Mouse (Mus musculus) subcutaneous adipose tissue, adult 2 months (tissue): ENCODE data around the gene Srgap3. TPM values are rescaled to one million over a fixed set of nuclear protein-coding genes. Genes with fewer than 3 reads are reported as not detected.

ENCODE experiments used
- polyA plus RNA-seq: library from polyadenylated mRNA; depleted of rRNA; stranded (reverse); fragments of >200 nt; gene quantifications from 2 replicates; pipeline ENCODE4 v1.2.3, GENCODE M21; 2012; ENCODE audit warnings: low replicate concordance; rRNA removed

The Srgap3 gene
- 1.0 and 5.9 TPM in 2 replicates for polyA plus RNA-seq

GRCm38 (mm10) chr6:112946895-112947436 is at the start of gene Srgap3:
Gene Srgap3, minus strand, starts transcription at chr6:112947266.

GRCm38 (mm10) chr6:112696056-112696950 is 250.8 kb downstream of the Srgap3 start, which contains the start of gene Rad18:
Gene Rad18, minus strand, starts transcription at chr6:112696686.

Other genes starting within 250 kb of the Srgap3 start
- 11.6 and 13.0 TPM in 2 replicates for gene Thumpd3, start 99.0 kb upstream of the Srgap3 start, polyA plus RNA-seq
- 32.0 and 49.9 TPM in 2 replicates for gene Setd5, start 130.1 kb upstream of the Srgap3 start, polyA plus RNA-seq
- 0.33 and 0.44 TPM in 2 replicates for gene Lhfpl4, start 248.1 kb upstream of the Srgap3 start, polyA plus RNA-seq